Mouse (Mus musculus) mesoderm, embryonic 11.5 days (tissue): ENCODE measurements around the gene Hecw2.
A peak's percentile ranks its signal among the peaks of the same experiment; 100 is the strongest.

Source experiments
- DNase-seq: peaks from one replicate; pipeline ENCODE4 v3.0.0-alpha.2; 2012; ENCODE audit warnings: low read depth, low spot score

The Hecw2 gene

GRCm38 (mm10) chr1:54194954-54195305, at the start of gene Hecw2:
Hecw2 (minus strand) TSS chr1:54195168.
- DNase-seq: peak; percentile 75

- no peak for DNase-seq
Measured at GRCm38 (mm10) chr1:54242722-54243121, 47.8 kb upstream of the Hecw2 start.

GRCm38 (mm10) chr1:54220273-54220672, 25.3 kb upstream of the Hecw2 start:
- DNase-seq: no peak

- DNase-seq: peak; percentile 82
Measured at GRCm38 (mm10) chr1:54194183-54194953, 600 bp downstream of the Hecw2 start.

- DNase-seq: peak; percentile 43
Measured at GRCm38 (mm10) chr1:54193191-54193770, 1.7 kb downstream of the Hecw2 start.

- no peak for DNase-seq
Measured at GRCm38 (mm10) chr1:54187579-54187978, 7.4 kb downstream of the Hecw2 start.

GRCm38 (mm10) chr1:54186347-54186746, 8.6 kb downstream of the Hecw2 start:
- no peak for DNase-seq

GRCm38 (mm10) chr1:54180663-54181062, 14.3 kb downstream of the Hecw2 start:
- DNase-seq: no peak

GRCm38 (mm10) chr1:54179179-54179578, 15.8 kb downstream of the Hecw2 start:
- no peak for DNase-seq

- DNase-seq: no peak
Measured at GRCm38 (mm10) chr1:54176592-54176991, 18.4 kb downstream of the Hecw2 start.

GRCm38 (mm10) chr1:54168014-54168413, 27.0 kb downstream of the Hecw2 start:
- no peak for DNase-seq

GRCm38 (mm10) chr1:54159531-54159930, 35.4 kb downstream of the Hecw2 start:
- peak; percentile 17 for DNase-seq

GRCm38 (mm10) chr1:54153216-54153786, 41.7 kb downstream of the Hecw2 start:
- no peak for DNase-seq

GRCm38 (mm10) chr1:54145106-54145505, 49.9 kb downstream of the Hecw2 start:
- no peak for DNase-seq

GRCm38 (mm10) chr1:54133802-54134436, 61.0 kb downstream of the Hecw2 start:
- no peak for DNase-seq

GRCm38 (mm10) chr1:54128714-54129431, 66.1 kb downstream of the Hecw2 start:
- DNase-seq: no peak

GRCm38 (mm10) chr1:54126991-54127742, 67.8 kb downstream of the Hecw2 start:
- no peak for DNase-seq

- no peak for DNase-seq
Measured at GRCm38 (mm10) chr1:54122551-54122950, 72.4 kb downstream of the Hecw2 start.

- no peak for DNase-seq
Measured at GRCm38 (mm10) chr1:54121071-54121730, 73.8 kb downstream of the Hecw2 start.

GRCm38 (mm10) chr1:54119638-54120320, 75.2 kb downstream of the Hecw2 start:
- DNase-seq: no peak
